Mouse (Mus musculus): ENCODE measurements at regions not wholly inside any gene's neighbourhood (a gene's known extent, or its start where the extent isn't known, plus 50 kb on each side); places are given as distances from the start of the nearest gene placed in this dataset.

GRCm38 (mm10) chr8:82265745-82266144 lies 137.3 kb downstream of the Il15 start:
- WGBS, result 85% methylated on average over 3 of the region's 3 CpGs
- Histone ChIP-seq H3K4me3 (ENCODE audit: low read length) (no peak overlapping the region), H3K4me2 (replicated peaks; ENCODE audit: low read depth, low read length) (no peak overlapping the region), H3K4me1 (ENCODE audit: insufficient read depth, low read length) (no peaks in the 10 kb centered on the region), H3K27ac (ENCODE audit: low read length) (no peak overlapping the region), H3K9me3 (ENCODE audit: low read length) (no peaks in the 10 kb centered on the region), H3K27me3 (ENCODE audit: insufficient read depth, low read length) (no peaks in the 10 kb centered on the region), H3K9ac (replicated peaks; ENCODE audit: low read length) (no peak overlapping the region), H3K36me3 (ENCODE audit: insufficient read depth, low read length) (no peaks in the 10 kb centered on the region)
- no peak for ATAC-seq (ENCODE audit: low FRiP score, low TSS enrichment)

DNA sequence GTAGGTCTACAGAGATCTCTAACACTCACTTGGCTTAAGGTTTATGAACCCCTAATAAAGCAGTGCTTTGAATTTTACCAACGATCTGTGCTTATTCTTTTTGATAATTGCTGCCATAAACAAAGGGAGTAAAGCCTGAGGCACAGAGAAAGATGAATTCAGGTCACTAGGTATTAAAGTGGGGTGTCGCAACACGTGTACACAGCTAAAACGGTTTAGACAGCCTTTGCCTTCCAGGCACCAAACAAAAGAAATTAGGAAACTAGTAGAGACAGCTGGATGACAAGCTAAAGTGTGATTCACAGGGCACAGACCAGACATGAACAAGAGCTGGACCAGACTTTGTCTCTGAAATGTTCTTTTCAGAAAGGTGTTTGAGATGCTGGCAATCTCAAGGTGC lies 140.8 kb downstream of the Il15 start:
- Histone ChIP-seq H3K4me3 (ENCODE audit: low read length) (no peak overlapping the region), H3K27ac (ENCODE audit: low read length) (no peak overlapping the region), H3K9ac (replicated peaks; ENCODE audit: low read length) (no peak overlapping the region), H3K4me1 (ENCODE audit: insufficient read depth, low read length) (no peaks in the 10 kb centered on the region), H3K36me3 (ENCODE audit: insufficient read depth, low read length) (no peaks in the 10 kb centered on the region), H3K4me2 (replicated peaks; ENCODE audit: low read depth, low read length) (no peak overlapping the region), H3K27me3 (ENCODE audit: insufficient read depth, low read length) (no peaks in the 10 kb centered on the region), H3K9me3 (ENCODE audit: low read length) (no peaks in the 10 kb centered on the region)
- no peak for ATAC-seq (ENCODE audit: low FRiP score, low TSS enrichment)
- WGBS, result 78% methylated on average over 4 of the region's 4 CpGs

DNA sequence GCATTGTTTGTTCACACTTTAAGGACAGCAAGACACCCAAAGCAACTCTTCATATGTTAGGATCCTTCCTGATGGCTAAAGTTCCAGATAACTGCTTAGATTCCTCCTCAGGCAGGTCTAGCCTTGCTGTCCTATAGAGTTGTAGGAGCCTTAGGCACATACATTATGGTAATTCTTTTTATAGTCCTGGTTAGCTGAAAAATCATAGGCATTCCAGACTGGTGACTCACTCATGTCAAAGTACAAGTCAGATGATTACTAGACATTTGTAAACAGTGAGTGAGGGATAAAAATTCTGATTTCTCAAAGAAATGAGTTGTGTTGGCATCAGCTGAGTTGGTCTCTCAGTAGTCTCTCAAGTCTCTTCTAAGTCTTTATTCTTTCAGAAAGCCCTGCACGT lies 142.4 kb downstream of the Il15 start:
- no peaks in the 10 kb centered on the region for H3K9me3 ChIP-seq (ENCODE audit: low read length)
- no peaks in the 10 kb centered on the region for H3K36me3 ChIP-seq (ENCODE audit: insufficient read depth, low read length)
- 92% methylated on average over 1 of the region's 1 CpGs for WGBS
- no peak for ATAC-seq (ENCODE audit: low FRiP score, low TSS enrichment)
- no peaks in the 10 kb centered on the region for H3K27me3 ChIP-seq (ENCODE audit: insufficient read depth, low read length)
- no peak overlapping the region for H3K9ac ChIP-seq (replicated peaks; ENCODE audit: low read length)
- H3K4me2 ChIP-seq (replicated peaks; ENCODE audit: low read depth, low read length), result no peak overlapping the region
- no peaks in the 10 kb centered on the region for H3K4me1 ChIP-seq (ENCODE audit: insufficient read depth, low read length)
- H3K4me3 ChIP-seq (ENCODE audit: low read length), result no peak overlapping the region
- no peak overlapping the region for H3K27ac ChIP-seq (ENCODE audit: low read length)

DNA sequence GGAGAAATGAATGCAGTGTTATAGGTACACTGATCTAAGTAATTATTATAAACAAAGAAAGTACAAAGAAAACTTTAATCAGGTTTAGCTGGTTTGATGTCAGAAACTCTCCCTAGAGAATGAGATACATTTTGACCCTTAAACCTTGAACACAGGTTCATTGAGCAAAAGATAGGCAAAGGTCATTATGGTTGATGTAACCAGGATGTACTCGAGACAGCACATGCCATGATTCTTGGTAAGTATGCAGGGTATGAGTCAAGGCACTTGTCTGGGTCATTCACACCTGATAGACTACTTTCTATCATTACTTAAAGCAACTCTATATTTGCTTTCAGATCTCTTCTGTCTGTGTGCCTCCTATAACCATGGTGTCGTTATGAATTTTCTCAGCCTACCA lies 147.2 kb downstream of the Il15 start:
- Histone ChIP-seq H3K9ac (replicated peaks; ENCODE audit: low read length) (no peak overlapping the region), H3K4me1 (ENCODE audit: insufficient read depth, low read length) (no peaks in the 10 kb centered on the region), H3K4me3 (ENCODE audit: low read length) (no peak overlapping the region), H3K36me3 (ENCODE audit: insufficient read depth, low read length) (no peaks in the 10 kb centered on the region), H3K4me2 (replicated peaks; ENCODE audit: low read depth, low read length) (no peak overlapping the region), H3K27ac (ENCODE audit: low read length) (no peak overlapping the region), H3K27me3 (ENCODE audit: insufficient read depth, low read length) (no peaks in the 10 kb centered on the region), H3K9me3 (ENCODE audit: low read length) (no peaks in the 10 kb centered on the region)
- WGBS, result 87% methylated on average over 2 of the region's 2 CpGs
- no peak for ATAC-seq (ENCODE audit: low FRiP score, low TSS enrichment)

GRCm38 (mm10) chr8:82252406-82252805 lies 150.6 kb downstream of the Il15 start:
- Histone ChIP-seq H3K36me3 (ENCODE audit: insufficient read depth, low read length) (no peaks in the 10 kb centered on the region), H3K4me1 (ENCODE audit: insufficient read depth, low read length) (no peaks in the 10 kb centered on the region)
- no peak for ATAC-seq (ENCODE audit: low FRiP score, low TSS enrichment)

GRCm38 (mm10) chr8:82249841-82250577 lies 153.0 kb downstream of the Il15 start:
- WGBS, result 81% methylated on average over 3 of the region's 3 CpGs
- H3K9me3 ChIP-seq (ENCODE audit: low read length), result no peaks in the 10 kb centered on the region
- ATAC-seq (ENCODE audit: low FRiP score, low TSS enrichment), result no peak
- H3K9ac ChIP-seq (replicated peaks; ENCODE audit: low read length), result no peak overlapping the region
- no peaks in the 10 kb centered on the region for H3K4me1 ChIP-seq (ENCODE audit: insufficient read depth, low read length)
- H3K36me3 ChIP-seq (ENCODE audit: insufficient read depth, low read length), result no peaks in the 10 kb centered on the region
- no peaks in the 10 kb centered on the region for H3K27me3 ChIP-seq (ENCODE audit: insufficient read depth, low read length)
- no peak overlapping the region for H3K27ac ChIP-seq (ENCODE audit: low read length)
- no peak overlapping the region for H3K4me2 ChIP-seq (replicated peaks; ENCODE audit: low read depth, low read length)
- no peak overlapping the region for H3K4me3 ChIP-seq (ENCODE audit: low read length)

More at GRCm38 (mm10) chr8:82252406-82252805, 150.6 kb downstream of the Il15 start:
- no peak overlapping the region for H3K4me3 ChIP-seq (ENCODE audit: low read length)
- no peak overlapping the region for H3K9ac ChIP-seq (replicated peaks; ENCODE audit: low read length)
- H3K27me3 ChIP-seq (ENCODE audit: insufficient read depth, low read length), result no peaks in the 10 kb centered on the region
- no peak overlapping the region for H3K4me2 ChIP-seq (replicated peaks; ENCODE audit: low read depth, low read length)
- no peaks in the 10 kb centered on the region for H3K9me3 ChIP-seq (ENCODE audit: low read length)
- no peak overlapping the region for H3K27ac ChIP-seq (ENCODE audit: low read length)

- 68% methylated on average over 2 of the region's 2 CpGs for WGBS
- Histone ChIP-seq H3K4me3 (ENCODE audit: low read length) (no peak overlapping the region), H3K9me3 (ENCODE audit: low read length) (no peaks in the 10 kb centered on the region), H3K4me1 (ENCODE audit: insufficient read depth, low read length) (no peaks in the 10 kb centered on the region), H3K9ac (replicated peaks; ENCODE audit: low read length) (no peak overlapping the region), H3K36me3 (ENCODE audit: insufficient read depth, low read length) (no peaks in the 10 kb centered on the region), H3K27ac (ENCODE audit: low read length) (peak overlapping the region; percentile 24; the same call in 1 of the 2 replicates), H3K4me2 (replicated peaks; ENCODE audit: low read depth, low read length) (no peak overlapping the region), H3K27me3 (ENCODE audit: insufficient read depth, low read length) (no peaks in the 10 kb centered on the region)
- no peak for ATAC-seq (ENCODE audit: low FRiP score, low TSS enrichment)
Observed at GRCm38 (mm10) chr8:82244076-82244475, 158.9 kb downstream of the Il15 start.

DNA sequence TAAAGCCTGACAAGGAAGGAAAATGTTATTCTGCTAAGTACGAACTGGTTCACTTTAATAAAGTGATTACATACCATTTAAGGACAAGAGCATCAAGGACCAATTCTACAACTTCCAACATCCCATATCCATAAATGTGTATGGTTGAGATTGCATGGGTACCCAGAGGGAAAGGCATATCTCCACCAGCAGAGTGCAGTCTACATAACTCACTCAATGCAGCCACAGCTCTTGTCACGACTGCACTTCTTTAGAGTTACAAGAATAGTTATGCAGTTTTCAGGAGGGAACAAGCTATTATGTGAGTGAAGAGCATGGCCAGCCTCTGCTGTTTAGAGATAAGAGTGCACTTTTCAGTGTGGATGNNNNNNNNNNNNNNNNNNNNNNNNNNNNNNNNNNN lies 173.1 kb downstream of the Il15 start:
- Histone ChIP-seq H3K27me3 (ENCODE audit: insufficient read depth, low read length) (no peaks in the 10 kb centered on the region), H3K36me3 (ENCODE audit: insufficient read depth, low read length) (no peaks in the 10 kb centered on the region), H3K4me2 (replicated peaks; ENCODE audit: low read depth, low read length) (no peak overlapping the region), H3K4me3 (ENCODE audit: low read length) (no peak overlapping the region), H3K9me3 (ENCODE audit: low read length) (no peaks in the 10 kb centered on the region), H3K27ac (ENCODE audit: low read length) (no peak overlapping the region), H3K4me1 (ENCODE audit: insufficient read depth, low read length) (no peaks in the 10 kb centered on the region), H3K9ac (replicated peaks; ENCODE audit: low read length) (no peak overlapping the region)
- 0 out of 2 replicates have a peak, but pooled peaks have one; percentile 49 for ATAC-seq (ENCODE audit: low FRiP score, low TSS enrichment)
- WGBS, result 63% methylated on average over 2 of the region's 2 CpGs

DNA sequence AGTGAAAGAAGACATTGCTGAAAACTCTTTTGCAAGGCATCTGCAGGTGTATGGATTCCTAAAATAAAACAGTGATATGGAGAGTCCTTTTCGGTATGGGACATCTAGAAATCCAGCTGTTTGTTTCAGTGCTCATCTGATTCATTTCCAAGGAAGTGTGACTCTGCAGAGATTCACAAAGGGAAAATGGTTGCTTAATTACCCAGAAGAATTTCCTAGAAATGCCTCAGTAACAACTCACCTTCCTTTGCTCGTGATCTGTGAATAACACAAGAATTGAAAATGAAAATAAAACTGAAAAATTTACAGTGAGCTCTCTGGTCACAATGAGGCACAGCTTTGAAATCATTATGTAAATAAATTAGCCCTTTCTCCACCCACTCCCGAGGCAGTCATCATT lies 201.3 kb downstream of the Il15 start:
- WGBS, result 37% methylated on average over 3 of the region's 3 CpGs
- Histone ChIP-seq H3K36me3 (ENCODE audit: insufficient read depth, low read length) (no peaks in the 10 kb centered on the region), H3K9me3 (ENCODE audit: low read length) (no peaks in the 10 kb centered on the region), H3K4me1 (ENCODE audit: insufficient read depth, low read length) (no peaks in the 10 kb centered on the region), H3K4me3 (ENCODE audit: low read length) (no peak overlapping the region), H3K27me3 (ENCODE audit: insufficient read depth, low read length) (no peaks in the 10 kb centered on the region), H3K4me2 (replicated peaks; ENCODE audit: low read depth, low read length) (no peak overlapping the region), H3K27ac (ENCODE audit: low read length) (no peak overlapping the region), H3K9ac (replicated peaks; ENCODE audit: low read length) (no peak overlapping the region)
- ATAC-seq (ENCODE audit: low FRiP score, low TSS enrichment), result no peak

GRCm38 (mm10) chr8:82200176-82200575 lies 202.8 kb downstream of the Il15 start:
- Histone ChIP-seq H3K36me3 (ENCODE audit: insufficient read depth, low read length) (no peaks in the 10 kb centered on the region), H3K9me3 (ENCODE audit: low read length) (no peaks in the 10 kb centered on the region), H3K4me3 (ENCODE audit: low read length) (no peak overlapping the region), H3K9ac (replicated peaks; ENCODE audit: low read length) (no peak overlapping the region), H3K27me3 (ENCODE audit: insufficient read depth, low read length) (no peaks in the 10 kb centered on the region), H3K4me1 (ENCODE audit: insufficient read depth, low read length) (no peaks in the 10 kb centered on the region), H3K4me2 (replicated peaks; ENCODE audit: low read depth, low read length) (no peak overlapping the region), H3K27ac (ENCODE audit: low read length) (no peak overlapping the region)
- no peak for ATAC-seq (ENCODE audit: low FRiP score, low TSS enrichment)
- 97% methylated on average over 3 of the region's 3 CpGs for WGBS
